Mouse (Mus musculus): Measurements from ENCODE around the gene Zpr1. TPM values are rescaled to one million over a fixed set of nuclear protein-coding genes. Genes with fewer than 3 reads are reported as not detected.

Gene Zpr1
- total and polyA plus RNA-seq, 3 experiments: 35.7 to 52.0 (median 43.0) TPM

DNA sequence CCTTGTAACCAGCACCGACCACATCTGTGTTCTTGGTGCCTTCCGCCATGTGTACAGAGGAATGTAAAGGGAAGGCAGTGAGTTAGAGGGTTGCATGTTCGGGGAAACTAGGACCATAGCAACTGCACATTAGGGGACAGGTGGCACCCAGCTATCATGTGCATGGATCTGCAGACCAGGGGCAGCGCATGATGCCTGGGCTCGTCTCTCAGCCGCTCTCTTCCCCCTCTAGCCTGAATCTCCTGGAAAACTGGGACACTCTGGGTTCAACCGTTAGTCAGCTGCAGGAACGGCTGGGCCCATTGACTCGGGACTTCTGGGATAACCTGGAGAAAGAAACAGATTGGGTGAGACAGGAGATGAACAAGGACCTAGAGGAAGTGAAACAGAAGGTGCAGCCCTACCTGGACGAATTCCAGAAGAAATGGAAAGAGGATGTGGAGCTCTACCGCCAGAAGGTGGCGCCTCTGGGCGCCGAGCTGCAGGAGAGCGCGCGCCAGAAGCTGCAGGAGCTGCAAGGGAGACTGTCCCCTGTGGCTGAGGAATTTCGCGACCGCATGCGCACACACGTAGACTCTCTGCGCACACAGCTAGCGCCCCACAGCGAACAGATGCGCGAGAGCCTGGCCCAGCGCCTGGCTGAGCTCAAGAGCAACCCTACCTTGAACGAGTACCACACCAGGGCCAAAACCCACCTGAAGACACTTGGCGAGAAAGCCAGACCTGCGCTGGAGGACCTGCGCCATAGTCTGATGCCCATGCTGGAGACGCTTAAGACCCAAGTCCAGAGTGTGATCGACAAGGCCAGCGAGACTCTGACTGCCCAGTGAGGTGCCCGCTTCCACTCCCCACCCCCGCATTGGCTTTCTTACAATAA lies 43.1 kb upstream of the Zpr1 start:
- Histone ChIP-seq H3K9me3 (replicated peaks) (no peaks in the 10 kb centered on the region), H3K4me1 (ENCODE audit: insufficient read depth, low read depth, low read length) (peaks cover 65% of the 10 kb centered on the region), H3K27me3 (ENCODE audit: insufficient read depth, low read length) (peaks cover 44% of the 10 kb centered on the region), H3K36me3 (replicated peaks) (peaks cover 6% of the 10 kb centered on the region), H3K4me3 (ENCODE audit: low read depth, low read length) (peak overlapping the region; percentile 49; the same call in 1 of the 2 replicates)
- ATAC-seq (ENCODE audit: extremely low read depth, insufficient number of reproducible peaks, low FRiP score, poor library complexity, severe bottlenecking): no peak
- peak; percentile 56 for DNase-seq (ENCODE audit: low spot score)
- TF ChIP-seq GATA2 (IDR thresholded peaks at IDR 0.05; ENCODE audit: borderline replicate concordance, low read depth, low read length): no peak
- no peak for TF ChIP-seq TAL1 (conservative IDR thresholded peaks at IDR 0.05; ENCODE audit: low read depth, low read length)
- no peak for TF ChIP-seq POLR2AphosphoS5 (IDR thresholded peaks at IDR 0.05; ENCODE audit: insufficient replicate concordance, low read depth, low read length)
- peak; percentile 50; the same call in 1 of the 2 replicates for TF ChIP-seq CTCF (IDR thresholded peaks at IDR 0.05; ENCODE audit: low read depth, low read length)
- TF ChIP-seq GATA1 (IDR thresholded peaks at IDR 0.05; ENCODE audit: borderline replicate concordance, low read length): no peak

DNA sequence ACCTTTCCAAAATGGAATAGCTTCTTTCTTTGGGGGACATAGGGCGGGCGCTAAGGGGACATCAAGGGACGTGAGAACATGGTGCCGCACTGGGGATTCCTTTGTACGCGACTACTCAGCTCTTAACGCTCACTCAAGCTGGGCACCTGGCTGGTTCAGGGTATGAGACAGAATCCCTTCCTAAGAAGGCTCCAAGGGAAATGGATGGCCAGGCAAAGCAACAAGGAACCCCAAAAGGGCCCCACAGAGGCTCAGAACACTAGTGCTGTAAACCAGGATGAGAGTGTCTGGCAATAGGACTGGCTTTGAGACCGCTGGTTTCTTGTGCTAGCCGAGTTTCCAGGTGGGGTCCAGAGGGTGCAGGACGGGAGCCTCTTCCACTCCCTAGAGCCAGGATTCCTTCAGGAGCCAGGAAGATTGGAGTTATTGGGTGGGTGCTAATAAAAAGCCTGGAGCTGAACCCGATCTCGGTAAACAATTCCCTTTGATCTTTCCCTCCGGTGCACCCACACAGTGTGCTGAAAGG lies 42.4 kb upstream of the Zpr1 start:
- ATAC-seq (ENCODE audit: extremely low read depth, insufficient number of reproducible peaks, low FRiP score, poor library complexity, severe bottlenecking) (no peak), DNase-seq (ENCODE audit: low spot score) (no peak)
- TF ChIP-seq GATA2 (IDR thresholded peaks at IDR 0.05; ENCODE audit: borderline replicate concordance, low read depth, low read length) (no peak), POLR2AphosphoS5 (IDR thresholded peaks at IDR 0.05; ENCODE audit: insufficient replicate concordance, low read depth, low read length) (no peak), GATA1 (IDR thresholded peaks at IDR 0.05; ENCODE audit: borderline replicate concordance, low read length) (no peak), TAL1 (conservative IDR thresholded peaks at IDR 0.05; ENCODE audit: low read depth, low read length) (no peak), CTCF (IDR thresholded peaks at IDR 0.05; ENCODE audit: low read depth, low read length) (no peak)
- Histone ChIP-seq H3K36me3 (replicated peaks) (no peaks in the 10 kb centered on the region), H3K9me3 (replicated peaks) (no peaks in the 10 kb centered on the region), H3K4me1 (ENCODE audit: insufficient read depth, low read depth, low read length) (peaks cover 62% of the 10 kb centered on the region), H3K27me3 (ENCODE audit: insufficient read depth, low read length) (peaks cover 49% of the 10 kb centered on the region), H3K4me3 (ENCODE audit: low read depth, low read length) (peak overlapping the region; percentile 49; the same call in 1 of the 2 replicates)

DNA sequence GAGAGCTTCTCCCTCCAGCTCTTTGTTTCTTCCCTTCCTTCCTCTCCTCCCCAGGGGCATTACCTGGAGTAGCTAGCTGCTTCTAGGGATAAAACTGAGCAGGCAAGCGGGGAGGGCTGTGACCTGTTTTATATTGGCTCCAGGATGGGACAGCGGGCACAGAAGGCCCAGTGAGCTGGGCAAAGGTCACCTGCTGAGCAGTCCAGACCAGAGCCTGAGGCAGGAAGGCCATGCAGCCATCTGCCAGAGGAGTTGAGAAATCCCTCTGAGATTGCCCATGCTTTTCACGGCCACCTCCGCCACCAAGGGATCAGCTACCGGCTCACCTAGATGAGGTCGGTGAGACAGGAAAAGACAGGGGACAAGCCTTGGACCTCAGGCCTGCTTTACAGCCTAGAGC lies 37.7 kb upstream of the Zpr1 start:
- no peak for DNase-seq (ENCODE audit: low spot score)
- Histone ChIP-seq H3K36me3 (replicated peaks) (no peaks in the 10 kb centered on the region), H3K4me1 (ENCODE audit: insufficient read depth, low read depth, low read length) (peaks cover 42% of the 10 kb centered on the region), H3K27me3 (ENCODE audit: insufficient read depth, low read length) (peaks cover 62% of the 10 kb centered on the region), H3K9me3 (replicated peaks) (no peaks in the 10 kb centered on the region), H3K4me3 (ENCODE audit: low read depth, low read length) (no peak overlapping the region)
- no peak for ATAC-seq (ENCODE audit: extremely low read depth, insufficient number of reproducible peaks, low FRiP score, poor library complexity, severe bottlenecking)
- no peak for TF ChIP-seq TAL1 (conservative IDR thresholded peaks at IDR 0.05; ENCODE audit: low read depth, low read length)
- TF ChIP-seq POLR2AphosphoS5 (IDR thresholded peaks at IDR 0.05; ENCODE audit: insufficient replicate concordance, low read depth, low read length): no peak
- no peak for TF ChIP-seq GATA1 (IDR thresholded peaks at IDR 0.05; ENCODE audit: borderline replicate concordance, low read length)
- TF ChIP-seq GATA2 (IDR thresholded peaks at IDR 0.05; ENCODE audit: borderline replicate concordance, low read depth, low read length): no peak
- TF ChIP-seq CTCF (IDR thresholded peaks at IDR 0.05; ENCODE audit: low read depth, low read length): no peak

DNA sequence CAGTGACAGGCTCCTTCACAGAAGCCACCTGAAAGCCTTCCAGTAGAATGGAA lies 37.4 kb upstream of the Zpr1 start, which contains the start of gene Apoc3:
Apoc3 (minus strand) TSS at position 41 of the 53 bp plus-strand sequence.
- Histone ChIP-seq H3K4me1 (ENCODE audit: insufficient read depth, low read depth, low read length) (peaks cover 41% of the 10 kb centered on the region), H3K27me3 (ENCODE audit: insufficient read depth, low read length) (peaks cover 64% of the 10 kb centered on the region), H3K4me3 (ENCODE audit: low read depth, low read length) (no peak within 1 kb of the TSS), H3K9me3 (replicated peaks) (no peaks in the 10 kb centered on the region), H3K36me3 (replicated peaks) (no peaks in the 10 kb centered on the region)
- TF ChIP-seq POLR2AphosphoS5 (IDR thresholded peaks at IDR 0.05; ENCODE audit: insufficient replicate concordance, low read depth, low read length) (no peak), TAL1 (conservative IDR thresholded peaks at IDR 0.05; ENCODE audit: low read depth, low read length) (no peak), GATA1 (IDR thresholded peaks at IDR 0.05; ENCODE audit: borderline replicate concordance, low read length) (no peak), CTCF (IDR thresholded peaks at IDR 0.05; ENCODE audit: low read depth, low read length) (no peak), GATA2 (IDR thresholded peaks at IDR 0.05; ENCODE audit: borderline replicate concordance, low read depth, low read length) (no peak)
- no peak for DNase-seq (ENCODE audit: low spot score)
- ATAC-seq (ENCODE audit: extremely low read depth, insufficient number of reproducible peaks, low FRiP score, poor library complexity, severe bottlenecking): no peak

DNA sequence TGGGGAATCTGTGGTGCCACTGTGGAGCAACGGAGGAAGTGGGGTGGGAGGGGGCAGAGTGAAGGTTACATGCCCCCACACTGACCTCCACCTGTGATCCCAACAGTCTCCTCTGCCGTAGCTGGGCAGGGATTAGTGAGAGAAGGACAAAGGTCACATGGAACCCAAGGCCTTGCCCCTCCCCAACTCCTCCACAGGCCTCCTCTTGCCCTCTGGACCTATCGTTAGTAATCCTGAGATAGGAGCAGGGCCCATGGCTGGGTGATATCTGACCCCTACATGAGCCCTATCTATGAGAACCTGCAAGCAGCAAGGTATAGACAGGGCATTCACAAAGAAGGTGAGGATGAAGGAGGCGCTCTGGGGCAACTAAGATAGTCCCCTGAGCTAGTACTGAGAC lies 37.2 kb upstream of the Zpr1 start:
- DNase-seq (ENCODE audit: low spot score): no peak

DNA sequence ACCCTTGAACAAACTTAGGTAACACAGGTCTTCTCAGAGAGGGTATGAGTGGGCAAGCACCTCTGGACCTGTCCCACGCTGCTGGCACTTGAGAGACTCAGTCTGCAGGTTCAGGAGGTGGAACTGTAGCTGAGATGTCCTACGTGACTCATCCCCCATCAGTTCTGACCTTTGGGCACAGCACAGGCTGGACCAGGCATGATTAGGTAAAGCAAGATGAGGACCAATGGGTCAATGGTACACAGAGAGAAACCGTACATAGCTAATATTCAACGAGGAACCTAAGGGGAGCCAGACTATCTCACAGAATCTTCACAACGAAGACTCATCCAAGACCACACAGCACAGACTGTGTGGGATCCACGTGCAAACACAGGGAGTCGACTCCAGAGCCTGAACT lies 34.0 kb upstream of the Zpr1 start:
- Histone ChIP-seq H3K27me3 (ENCODE audit: insufficient read depth, low read length) (peaks cover 83% of the 10 kb centered on the region), H3K36me3 (replicated peaks) (no peaks in the 10 kb centered on the region), H3K4me1 (ENCODE audit: insufficient read depth, low read depth, low read length) (peaks cover 33% of the 10 kb centered on the region), H3K4me3 (ENCODE audit: low read depth, low read length) (no peak overlapping the region), H3K9me3 (replicated peaks) (no peaks in the 10 kb centered on the region)
- TF ChIP-seq TAL1 (conservative IDR thresholded peaks at IDR 0.05; ENCODE audit: low read depth, low read length) (no peak), CTCF (IDR thresholded peaks at IDR 0.05; ENCODE audit: low read depth, low read length) (no peak), GATA1 (IDR thresholded peaks at IDR 0.05; ENCODE audit: borderline replicate concordance, low read length) (no peak), POLR2AphosphoS5 (IDR thresholded peaks at IDR 0.05; ENCODE audit: insufficient replicate concordance, low read depth, low read length) (no peak), GATA2 (IDR thresholded peaks at IDR 0.05; ENCODE audit: borderline replicate concordance, low read depth, low read length) (no peak)
- DNase-seq (ENCODE audit: low spot score): no peak
- ATAC-seq (ENCODE audit: extremely low read depth, insufficient number of reproducible peaks, low FRiP score, poor library complexity, severe bottlenecking): no peak

More for the DNA sequence above, 37.2 kb upstream of the Zpr1 start:
- ATAC-seq (ENCODE audit: extremely low read depth, insufficient number of reproducible peaks, low FRiP score, poor library complexity, severe bottlenecking): no peak
- Histone ChIP-seq H3K27me3 (ENCODE audit: insufficient read depth, low read length) (peaks cover 66% of the 10 kb centered on the region), H3K4me3 (ENCODE audit: low read depth, low read length) (no peak overlapping the region), H3K36me3 (replicated peaks) (no peaks in the 10 kb centered on the region), H3K4me1 (ENCODE audit: insufficient read depth, low read depth, low read length) (peaks cover 41% of the 10 kb centered on the region), H3K9me3 (replicated peaks) (no peaks in the 10 kb centered on the region)
- no peak for TF ChIP-seq CTCF (IDR thresholded peaks at IDR 0.05; ENCODE audit: low read depth, low read length)
- no peak for TF ChIP-seq TAL1 (conservative IDR thresholded peaks at IDR 0.05; ENCODE audit: low read depth, low read length)
- TF ChIP-seq GATA2 (IDR thresholded peaks at IDR 0.05; ENCODE audit: borderline replicate concordance, low read depth, low read length): no peak
- TF ChIP-seq GATA1 (IDR thresholded peaks at IDR 0.05; ENCODE audit: borderline replicate concordance, low read length): no peak
- no peak for TF ChIP-seq POLR2AphosphoS5 (IDR thresholded peaks at IDR 0.05; ENCODE audit: insufficient replicate concordance, low read depth, low read length)

Data from G1E (cell line).